Mouse (Mus musculus) intestine, postnatal 0 days (tissue): ENCODE results near the gene Enthd1. TPM values are rescaled to one million over a fixed set of nuclear protein-coding genes. Genes with fewer than 3 reads are reported as not detected.
"Not testable (repeated sequence)": the region's sequence is repeated elsewhere in the genome, so short reads cannot be mapped to it uniquely, and the experiment has no call there.

ENCODE experiments used
- ATAC-seq: fragments of 200-750 bp; cut with Nextera tagmentation; 2 replicates; pipeline ENCODE4 v1.8.0; 2017; ENCODE audit warnings: mild to moderate bottlenecking, moderate TSS enrichment, moderate library complexity
- H3K27ac ChIP-seq: fragments of 300-500 bp; sonication (generic); 2 replicates; pipeline ENCODE4 v1.5.1; 2014; ENCODE audit warnings: mild to moderate bottlenecking, low read depth, low read length, moderate library complexity
- H3K27me3 ChIP-seq: fragments of 300-500 bp; sonication (generic); replicated peaks from 2 replicates; pipeline ENCODE4 v1.6.1; 2014; ENCODE audit warnings: low read length, mixed read lengths; ENCODE audit not compliant: control insufficient read depth, insufficient read depth
- H3K36me3 ChIP-seq: fragments of 300-500 bp; sonication (generic); 2 replicates; pipeline ENCODE4 v1.6.1; 2014; ENCODE audit warnings: mild to moderate bottlenecking, moderate library complexity; ENCODE audit not compliant: control insufficient read depth, insufficient read depth
- H3K4me1 ChIP-seq: fragments of 300-500 bp; sonication (generic); replicated peaks from 2 replicates; pipeline ENCODE4 v1.6.1; 2014; ENCODE audit warnings: antibody characterized with exemption, low read length, mixed read lengths; ENCODE audit not compliant: control insufficient read depth, insufficient read depth
- H3K4me2 ChIP-seq: fragments of 300-500 bp; sonication (generic); replicated peaks from 2 replicates; pipeline ENCODE4 v1.6.1; 2014; ENCODE audit warnings: low read depth, mild to moderate bottlenecking, moderate library complexity
- H3K4me3 ChIP-seq: fragments of 300-500 bp; sonication (generic); 2 replicates; pipeline ENCODE4 v1.5.1; 2014; ENCODE audit warnings: low read depth, low read length
- H3K9ac ChIP-seq: fragments of 300-500 bp; sonication (generic); 2 replicates; pipeline ENCODE4 v1.6.1; 2014; ENCODE audit warnings: mild to moderate bottlenecking, low read depth, low read length
- H3K9me3 ChIP-seq: fragments of 300-500 bp; sonication (generic); 2 replicates; pipeline ENCODE4 v1.6.1; 2016; ENCODE audit warnings: mixed run types; ENCODE audit not compliant: control insufficient read depth
- CTCF ChIP-seq: sonication (generic); IDR thresholded peaks from 2 replicates; pipeline ENCODE4 v1.5.1; 2016; ENCODE audit warnings: low read depth, mild to moderate bottlenecking, control low read depth, antibody characterized with exemption, moderate library complexity
- WGBS: fragments of 180-500 bp; shearing (Covaris S2); extraction: QIAGEN DNeasy Blood & Tissue Kit; methylation state at CpG from one replicate; pipeline ENCODE4 v1.1.7; 2014; 5-methylcytosine and 5-hydroxymethylcytosine counted together
- polyA plus RNA-seq: library from polyadenylated mRNA; unstranded; fragments of >200 nt; fragmentation: Nextera tagmentation; extraction: Ambion mirVana; gene quantifications from 2 replicates; pipeline ENCODE4 v1.2.1, GENCODE M21; 2015

The Enthd1 gene
- polyA plus RNA-seq, 1 experiment from 2014 or later: not detected

DNA sequence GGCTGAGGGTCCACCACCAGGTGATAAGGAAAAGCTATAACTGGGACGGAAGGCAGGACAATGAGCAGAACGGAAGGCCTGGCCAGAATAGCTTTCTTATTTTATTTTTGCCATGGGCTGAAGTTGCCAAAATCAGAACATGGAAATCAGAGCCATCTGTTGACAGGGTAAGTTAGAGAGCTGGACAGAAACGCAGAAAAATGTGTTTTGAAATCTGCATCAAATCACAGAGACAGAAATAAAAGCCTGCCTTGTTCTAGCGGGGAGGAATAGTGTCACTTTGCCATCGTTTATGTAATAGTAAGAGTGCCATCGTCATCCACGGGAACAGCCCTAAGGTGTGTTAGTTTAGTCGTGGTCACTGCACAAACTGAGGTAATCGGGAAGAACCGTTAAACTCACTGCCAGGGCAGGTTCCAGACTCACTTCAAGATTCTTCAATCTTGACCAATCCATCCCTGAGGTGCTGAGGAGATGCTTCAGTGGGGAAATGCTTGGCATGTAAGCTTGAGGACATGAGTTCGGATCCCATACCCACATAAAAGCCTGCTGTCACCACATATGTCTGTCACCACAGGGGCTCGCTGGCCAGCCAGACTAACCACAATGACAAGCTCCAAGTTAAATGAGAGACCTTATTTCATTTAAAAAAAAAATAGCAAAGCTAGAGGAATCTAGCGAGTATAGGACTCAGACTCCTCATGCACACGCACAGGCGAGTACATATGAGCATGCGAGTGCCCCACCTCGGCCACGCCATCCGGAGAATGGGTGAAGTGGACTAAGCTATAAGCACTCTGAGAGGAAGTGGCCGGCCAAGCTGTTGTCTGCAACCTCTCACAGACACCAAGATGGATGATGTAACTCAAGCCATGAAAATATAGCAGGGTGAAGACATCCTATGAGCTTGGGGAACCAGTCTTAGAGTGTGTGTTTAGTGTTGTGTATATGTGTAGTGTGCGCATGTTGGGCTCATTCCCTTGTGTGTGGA lies 63.6 kb downstream of the Enthd1 start:
- no peak for ATAC-seq
- no peak overlapping the region for H3K9ac ChIP-seq
- no peaks in the 10 kb centered on the region for H3K9me3 ChIP-seq
- no peak overlapping the region for H3K4me3 ChIP-seq
- WGBS: 83% methylated on average over 21 of the region's 21 CpGs
- no peak overlapping the region for H3K27ac ChIP-seq
- no peaks in the 10 kb centered on the region for H3K4me1 ChIP-seq
- TF ChIP-seq CTCF: no peak
- H3K36me3 ChIP-seq: no peaks in the 10 kb centered on the region
- no peak overlapping the region for H3K4me2 ChIP-seq
- no peaks in the 10 kb centered on the region for H3K27me3 ChIP-seq

DNA sequence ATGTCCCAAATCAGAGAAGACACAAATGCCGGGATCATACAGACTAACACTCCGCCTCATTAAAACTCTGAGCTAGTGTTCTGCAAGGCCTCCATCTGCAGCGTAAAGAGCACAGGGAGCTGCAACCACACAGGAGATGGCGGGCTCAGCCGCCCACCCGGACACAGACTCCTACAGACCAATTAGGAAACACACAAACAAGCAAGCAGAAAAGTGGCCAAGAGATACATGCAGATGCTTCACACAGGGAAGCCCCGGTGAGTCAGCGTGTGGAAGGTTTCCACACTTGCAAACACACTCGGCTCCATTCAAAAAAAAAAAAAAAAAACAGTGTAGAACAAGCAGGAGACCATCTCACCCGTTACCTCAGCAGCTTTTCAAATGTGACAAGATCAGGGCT lies 64.5 kb downstream of the Enthd1 start:
- Histone ChIP-seq H3K4me1 (no peaks in the 10 kb centered on the region), H3K9ac (no peak overlapping the region), H3K27me3 (no peaks in the 10 kb centered on the region), H3K4me3 (no peak overlapping the region), H3K9me3 (no peaks in the 10 kb centered on the region), H3K36me3 (no peaks in the 10 kb centered on the region), H3K27ac (no peak overlapping the region), H3K4me2 (no peak overlapping the region)
- no peak for TF ChIP-seq CTCF
- no peak for ATAC-seq
- 73% methylated on average over 10 of the region's 10 CpGs for WGBS

DNA sequence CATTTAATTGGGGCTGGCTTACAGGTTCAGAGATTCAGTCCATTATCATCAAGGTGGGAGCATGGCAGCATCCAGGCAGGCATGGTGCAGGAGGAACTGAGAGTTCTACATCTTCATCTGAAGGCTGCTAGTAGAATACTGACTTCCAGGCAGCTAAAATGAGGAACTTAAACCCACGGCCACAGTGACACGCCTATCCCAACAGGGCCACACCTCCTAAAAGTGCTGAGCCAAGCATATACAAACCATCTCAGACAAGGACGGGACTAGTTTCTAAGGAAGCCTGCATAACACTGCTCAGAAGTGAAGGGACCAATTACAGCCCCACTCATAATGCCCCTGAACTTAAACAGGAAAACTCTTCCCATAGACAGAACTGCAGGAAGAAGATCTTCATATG lies 67.2 kb downstream of the Enthd1 start:
- not testable (repeated sequence) for ATAC-seq, H3K9ac ChIP-seq, H3K27me3 ChIP-seq, H3K4me2 ChIP-seq, H3K4me1 ChIP-seq, H3K27ac ChIP-seq, H3K4me3 ChIP-seq, H3K36me3 ChIP-seq, H3K9me3 ChIP-seq
- 59% methylated on average over 3 of the region's 3 CpGs for whole genome bisulfite sequencing

DNA sequence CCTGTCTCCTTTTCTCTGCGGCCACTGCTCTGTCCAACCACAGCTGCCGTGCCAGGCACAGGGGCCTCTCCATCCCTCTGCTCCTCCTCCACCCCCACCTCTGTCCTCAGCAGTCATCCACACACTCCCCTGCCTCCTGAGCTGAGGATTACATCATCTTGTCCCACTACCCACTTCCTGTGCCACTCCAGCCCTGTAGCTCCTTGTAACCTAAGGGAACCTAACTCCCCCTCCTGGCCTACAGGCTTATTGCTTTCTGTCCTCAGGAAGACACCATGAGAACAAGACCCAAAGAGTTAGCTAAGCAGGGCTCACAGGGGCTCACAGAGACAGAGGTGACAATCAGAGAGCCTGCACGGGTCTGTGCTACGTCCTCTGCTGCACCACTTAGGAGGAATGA lies 73.5 kb downstream of the Enthd1 start:
- Histone ChIP-seq H3K9ac (no peak overlapping the region), H3K36me3 (no peaks in the 10 kb centered on the region), H3K27ac (no peak overlapping the region), H3K9me3 (no peaks in the 10 kb centered on the region), H3K4me3 (no peak overlapping the region), H3K27me3 (no peaks in the 10 kb centered on the region), H3K4me2 (no peak overlapping the region), H3K4me1 (no peaks in the 10 kb centered on the region)
- TF ChIP-seq CTCF: peak; percentile 21
- no peak for ATAC-seq
- WGBS: 74% methylated on average over 4 of the region's 4 CpGs

DNA sequence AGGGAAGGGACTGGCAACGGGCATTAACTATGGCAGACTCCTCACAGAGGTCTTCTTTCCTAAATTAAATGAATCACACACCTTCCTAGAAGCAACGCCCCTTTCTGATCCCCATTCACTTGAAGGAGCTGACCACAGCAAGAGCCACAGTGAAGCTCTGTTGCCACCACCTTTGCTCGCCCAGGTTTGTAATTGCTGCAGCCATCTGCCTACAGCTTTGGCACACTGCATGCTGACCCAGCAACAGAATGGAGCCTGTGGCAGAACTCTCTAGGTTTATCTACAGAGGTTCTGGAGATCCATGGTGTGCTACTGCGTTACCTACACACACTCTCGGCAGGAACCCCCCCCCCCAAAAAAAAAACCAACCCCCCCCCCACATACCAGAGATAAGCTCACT lies 74.8 kb downstream of the Enthd1 start:
- no peak for TF ChIP-seq CTCF
- no peaks in the 10 kb centered on the region for H3K4me1 ChIP-seq
- H3K4me2 ChIP-seq: no peak overlapping the region

DNA sequence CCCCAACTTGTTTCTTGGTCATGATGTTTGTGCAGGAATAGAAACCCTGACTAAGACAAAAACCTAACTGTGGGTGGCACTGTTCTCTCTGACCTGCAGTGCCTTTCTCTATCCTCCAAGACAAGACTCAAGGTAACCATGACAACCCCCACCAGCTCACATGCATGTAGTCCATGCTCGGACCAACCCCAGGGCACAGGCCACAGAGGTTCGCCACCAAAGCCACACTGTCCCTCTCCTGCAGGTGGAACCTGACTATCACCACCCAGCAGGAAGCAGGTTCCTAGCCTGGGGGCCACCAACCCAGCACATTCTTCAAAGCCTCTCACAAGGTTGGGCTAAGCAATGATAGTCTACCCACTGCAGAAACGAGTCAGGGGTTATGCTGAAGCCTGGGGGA lies 76.3 kb downstream of the Enthd1 start:
- H3K27me3 ChIP-seq: no peaks in the 10 kb centered on the region
- ATAC-seq: no peak
- no peak overlapping the region for H3K4me3 ChIP-seq
- H3K27ac ChIP-seq: no peak overlapping the region
- TF ChIP-seq CTCF: no peak
- WGBS: 75% methylated on average over 3 of the region's 3 CpGs
- no peak overlapping the region for H3K9ac ChIP-seq
- no peaks in the 10 kb centered on the region for H3K36me3 ChIP-seq
- no peak overlapping the region for H3K4me2 ChIP-seq
- no peaks in the 10 kb centered on the region for H3K9me3 ChIP-seq
- H3K4me1 ChIP-seq: no peaks in the 10 kb centered on the region

More for the DNA sequence above, 74.8 kb downstream of the Enthd1 start:
- WGBS: 72% methylated on average over 5 of the region's 5 CpGs
- ATAC-seq: no peak
- Histone ChIP-seq H3K36me3 (no peaks in the 10 kb centered on the region), H3K27ac (no peak overlapping the region), H3K4me3 (no peak overlapping the region), H3K27me3 (no peaks in the 10 kb centered on the region), H3K9ac (no peak overlapping the region), H3K9me3 (no peaks in the 10 kb centered on the region)
